Mouse (Mus musculus) left cerebral cortex, postnatal 10 days (tissue): ENCODE results near the gene Hook1. TPM values are rescaled to one million over a fixed set of nuclear protein-coding genes. Genes with fewer than 3 reads are reported as not detected.
A peak's percentile ranks its signal among the peaks of the same experiment; 100 is the strongest.
"Not testable (repeated sequence)": the region's sequence is repeated elsewhere in the genome, so short reads cannot be mapped to it uniquely, and the experiment has no call there.

ENCODE experiments used
- DNase-seq, 2 experiments: peaks; one replicate each; pipeline ENCODE4 v3.0.0; 2021 to 2022; ENCODE audit warnings: low spot score in 2 of 2, mixed read lengths in 1 of 2; ENCODE audit errors: extremely low spot score in 1 of 2
- intact Hi-C: fragments of 180-260 bp; cut with DNase I; formaldehyde crosslinking; loops from one replicate; pipeline ENCODE4 v1.15.1; 2025
- total RNA-seq, 2 experiments: library from RNA; stranded (reverse); gene quantifications; 2 replicates each; pipeline ENCODE4 v1.2.3; 2021

Hook1 gene
- 10 to 100 TPM; 63.1 to 68.3 TPM for total RNA-seq

DNA sequence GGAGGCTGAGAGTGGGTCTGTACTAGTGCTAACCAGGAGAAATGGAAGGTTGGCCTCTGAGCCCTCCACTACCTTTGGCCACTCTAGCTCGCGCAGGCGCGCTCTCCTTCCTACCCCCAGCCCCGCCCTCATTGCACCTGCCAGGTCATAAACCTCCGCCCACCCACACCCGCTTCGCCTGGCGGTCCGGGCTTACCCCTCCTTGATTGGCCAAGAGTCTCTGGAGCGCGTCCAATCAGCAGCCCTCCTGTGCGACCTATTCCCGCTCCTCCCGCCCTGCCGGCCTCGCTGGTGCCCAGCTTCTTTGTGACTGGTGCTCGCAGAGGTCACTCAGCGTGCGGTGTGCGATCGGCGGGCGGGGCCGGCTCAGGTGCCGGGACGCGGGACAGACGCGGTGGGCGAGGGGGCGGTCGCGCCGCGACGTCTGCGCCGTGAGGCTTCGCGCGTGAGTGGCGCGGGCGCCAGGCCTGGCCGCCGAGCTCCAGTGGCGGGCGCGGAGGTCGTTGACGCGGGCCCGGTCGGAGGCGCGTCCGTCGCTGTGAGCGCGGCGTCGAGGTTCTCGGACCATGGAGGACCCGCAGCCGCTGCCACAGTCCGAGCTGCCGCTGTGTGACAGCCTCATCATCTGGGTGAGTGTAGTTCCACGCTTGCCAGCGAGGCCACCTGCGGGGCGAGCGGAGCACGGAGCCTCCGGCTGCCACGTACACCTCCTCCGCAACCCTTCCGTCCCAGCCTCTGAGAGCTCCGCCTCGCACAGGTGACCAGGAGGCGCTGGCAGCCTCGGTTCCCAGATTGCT lies at the start of gene Hook1:
TSS of gene Hook1 (plus strand) at position 313 of the 797 bp plus-strand sequence.
- DNase-seq, result peak; percentile 91 to 95
- intact Hi-C loops, result no loop called here

DNA sequence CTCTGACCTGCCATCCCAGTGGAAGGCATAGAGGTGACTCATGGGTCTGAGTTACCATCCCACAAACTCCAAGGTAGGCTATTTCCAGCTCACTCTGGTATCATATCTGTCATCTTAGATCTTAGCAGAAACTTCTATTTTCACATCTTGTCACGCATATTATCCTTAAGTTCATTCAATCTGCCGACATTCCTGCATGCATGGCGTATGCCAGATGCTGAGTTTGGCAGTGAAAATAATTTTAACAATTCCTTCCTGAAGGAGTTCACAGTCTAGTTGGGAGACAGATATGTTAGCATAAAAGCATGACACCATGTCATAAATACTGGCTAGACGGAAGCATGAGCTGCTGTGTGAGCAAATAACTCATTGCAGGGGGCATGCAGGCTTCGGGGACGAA lies 49.3 kb upstream of the Hook1 start:
- DNase-seq, result no peak
- intact Hi-C loops, result no loop called here

DNA sequence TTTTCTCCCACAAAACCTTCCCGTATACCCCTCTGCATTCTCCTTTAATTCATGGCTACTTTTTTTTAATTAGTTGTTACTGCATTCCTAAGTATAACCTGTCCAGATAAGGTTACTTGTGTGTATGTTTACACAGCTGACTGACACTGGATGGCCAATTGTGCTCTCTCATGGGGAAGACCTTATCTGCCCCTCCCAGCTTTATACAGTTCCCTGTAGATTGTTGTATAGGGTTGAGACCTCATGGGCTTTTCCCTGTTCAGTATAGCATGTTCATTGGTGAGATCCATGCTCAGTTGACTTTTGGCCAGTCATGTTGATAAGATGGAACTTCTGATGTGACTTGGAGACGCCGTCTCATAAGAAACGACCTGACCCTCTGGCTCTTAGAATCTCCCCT lies 46.6 kb upstream of the Hook1 start:
- intact Hi-C loops, result no loop called here
- no peak for DNase-seq

DNA sequence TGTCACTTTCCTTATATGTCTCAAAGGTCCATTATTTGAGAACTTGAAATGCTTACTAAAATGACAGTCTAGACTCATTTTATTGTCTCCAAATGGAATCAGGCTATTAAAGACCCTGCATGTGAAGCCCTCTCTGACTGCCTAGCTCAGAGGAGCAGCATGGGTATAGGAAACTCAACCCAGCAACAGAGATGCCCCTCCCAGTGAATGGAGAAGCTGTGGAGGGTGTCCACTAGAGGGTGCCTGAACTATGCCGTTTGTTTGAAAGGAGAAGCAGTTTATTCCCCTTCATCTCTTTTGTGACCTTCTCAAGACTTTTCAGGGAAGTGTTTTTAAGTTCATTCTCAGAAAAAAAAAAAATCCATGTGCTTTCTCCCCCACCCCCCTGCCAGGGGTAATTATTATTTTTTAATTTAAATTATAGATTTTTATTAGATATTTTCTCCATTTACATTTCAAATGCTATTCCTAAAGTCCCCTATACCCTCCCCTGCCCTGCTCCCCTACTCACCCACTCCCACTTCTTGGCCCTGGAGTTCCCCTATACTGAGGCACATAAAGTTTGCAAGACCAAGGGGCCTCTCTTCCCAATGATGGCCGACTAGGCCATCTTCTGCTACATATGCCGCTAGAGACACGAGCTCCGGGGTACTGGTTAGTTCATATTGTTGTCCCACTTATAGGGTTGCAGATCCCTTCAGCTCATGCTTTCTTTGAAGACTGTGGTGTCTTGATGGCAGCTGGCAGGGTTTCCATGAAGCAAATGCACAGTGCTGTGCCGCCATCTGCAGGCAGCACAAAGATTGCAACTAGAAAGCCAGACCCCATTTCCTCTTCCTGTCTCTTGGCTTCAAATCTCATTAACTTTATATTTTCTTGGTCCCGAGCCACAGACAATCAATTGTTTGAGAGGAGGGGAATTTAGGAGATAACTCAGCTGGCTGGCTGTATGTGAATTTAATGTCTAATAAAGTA lies 42.5 kb upstream of the Hook1 start:
- peak; percentile 69 to 75 for DNase-seq
- intact Hi-C loops, result loop anchor here (2.0 kb wide), 1 partner anchor 916 kb away; no protein-coding TSS in a partner anchor

DNA sequence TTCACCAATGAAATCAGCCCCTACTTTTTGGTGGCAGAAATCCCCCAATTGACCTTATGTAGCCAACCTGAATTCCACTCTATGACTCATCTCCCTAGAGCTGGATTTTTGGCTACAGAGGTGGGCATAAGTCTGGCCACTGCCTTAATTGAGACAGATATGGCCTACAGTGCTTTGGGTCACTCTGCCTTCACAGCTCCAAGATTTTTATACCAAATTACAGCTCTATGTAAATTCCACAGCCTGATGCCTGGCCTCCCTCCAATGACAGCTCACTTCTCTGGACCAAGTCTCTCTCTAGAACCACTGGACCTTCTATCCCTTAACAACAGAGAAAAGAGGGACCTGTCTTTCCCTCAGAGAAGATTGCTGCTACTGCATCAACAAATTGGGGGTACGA lies 38.2 kb upstream of the Hook1 start:
- no peak for DNase-seq
- intact Hi-C loops, result no loop called here

DNA sequence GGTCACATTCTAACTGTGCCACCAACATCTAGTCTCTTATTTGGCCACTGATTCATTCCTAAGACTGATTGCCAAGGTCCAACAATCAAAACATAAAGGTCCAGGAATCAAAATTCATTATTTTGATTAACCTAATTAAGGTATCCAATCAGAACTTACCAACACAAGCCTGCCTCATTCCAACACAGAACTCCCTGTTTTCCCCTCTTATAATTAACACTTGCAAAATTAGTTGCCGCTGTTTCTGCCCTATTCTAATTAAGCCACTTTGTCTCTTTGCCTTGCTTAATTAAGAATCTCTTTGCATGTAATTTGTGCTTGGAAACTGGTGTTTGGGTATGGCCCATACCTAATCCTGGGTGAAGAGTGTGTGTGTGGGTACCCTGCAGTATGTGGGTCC lies 37.1 kb upstream of the Hook1 start:
- no peak for DNase-seq
- intact Hi-C loops, result no loop called here

DNA sequence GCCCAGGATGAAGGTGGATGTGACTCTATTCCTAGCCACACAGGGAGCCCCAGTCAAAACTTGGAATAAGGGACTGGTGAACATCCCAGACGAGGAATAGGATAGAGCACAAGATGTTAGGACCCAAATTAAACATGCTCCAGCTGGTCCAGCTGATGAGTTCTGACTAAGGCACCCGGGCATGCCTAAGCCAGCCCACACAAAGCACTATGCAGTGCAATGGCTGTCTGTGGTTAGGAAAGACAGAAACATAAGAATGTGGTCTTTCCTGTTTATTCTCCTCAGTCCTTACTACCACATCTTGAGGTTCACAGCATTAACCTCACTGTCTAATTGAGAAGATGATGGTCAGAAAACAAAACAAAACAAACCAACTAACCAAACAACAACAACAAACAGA lies 35.7 kb upstream of the Hook1 start:
- intact Hi-C loops, result no loop called here
- DNase-seq, result no peak

DNA sequence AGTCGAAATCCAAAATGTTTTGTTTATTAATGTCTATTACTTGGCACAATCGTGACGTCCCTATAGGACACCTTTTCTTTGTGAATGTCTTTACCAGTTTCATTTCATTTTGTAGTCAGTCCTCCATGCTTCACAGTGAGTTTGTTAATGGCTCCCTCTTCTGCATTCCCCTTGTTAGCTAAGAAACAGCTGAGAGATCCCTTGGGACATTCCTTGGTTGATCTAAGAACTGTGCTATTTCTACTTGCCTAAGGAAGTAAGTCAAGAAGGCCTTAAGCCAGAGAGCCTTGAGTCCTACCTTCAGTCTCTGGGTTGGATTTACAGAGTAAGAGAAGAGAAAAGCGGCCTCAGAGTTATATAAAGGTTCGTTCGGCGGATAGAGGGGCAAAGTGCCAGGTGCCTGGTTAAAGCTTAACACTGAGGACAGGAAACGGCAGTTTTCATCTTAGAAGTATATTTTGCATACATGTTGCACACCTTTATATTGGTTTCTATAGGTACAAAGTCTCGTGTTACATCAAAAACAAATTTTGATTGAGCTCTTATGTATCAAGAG lies 33.2 kb upstream of the Hook1 start:
- no peak for DNase-seq
- intact Hi-C loops, result no loop called here

DNA sequence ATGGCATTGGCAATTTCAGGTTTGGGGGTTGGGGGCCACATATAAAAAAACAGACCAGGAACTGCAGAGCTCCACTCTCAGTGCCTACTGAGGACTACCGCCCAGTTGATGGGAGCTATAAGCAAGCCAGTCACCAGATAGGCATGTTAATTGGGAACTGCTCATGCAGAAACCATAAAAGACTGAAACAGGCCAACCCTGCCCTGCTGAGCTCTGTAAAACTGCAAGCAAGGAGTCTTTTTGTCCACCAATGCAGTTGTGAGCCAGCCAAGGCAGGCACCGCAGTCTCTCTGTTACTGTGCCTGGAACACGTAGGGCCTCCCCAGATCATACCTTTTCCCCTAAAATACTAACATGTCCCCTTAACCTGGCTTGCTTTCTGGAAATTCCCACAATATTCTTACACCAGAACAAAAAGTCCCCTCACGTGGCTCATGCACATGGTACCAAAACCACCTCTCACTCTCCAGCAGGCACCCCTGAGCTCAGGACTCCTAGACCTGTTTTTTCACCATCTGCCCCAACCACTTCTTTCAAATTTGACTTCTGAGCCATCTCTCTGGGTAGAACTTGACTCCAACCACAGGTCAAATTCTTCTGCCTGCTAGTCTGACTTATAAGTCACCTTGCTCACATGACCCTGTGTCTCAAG lies 32.5 kb upstream of the Hook1 start:
- no peak for DNase-seq
- intact Hi-C loops, result no loop called here

DNA sequence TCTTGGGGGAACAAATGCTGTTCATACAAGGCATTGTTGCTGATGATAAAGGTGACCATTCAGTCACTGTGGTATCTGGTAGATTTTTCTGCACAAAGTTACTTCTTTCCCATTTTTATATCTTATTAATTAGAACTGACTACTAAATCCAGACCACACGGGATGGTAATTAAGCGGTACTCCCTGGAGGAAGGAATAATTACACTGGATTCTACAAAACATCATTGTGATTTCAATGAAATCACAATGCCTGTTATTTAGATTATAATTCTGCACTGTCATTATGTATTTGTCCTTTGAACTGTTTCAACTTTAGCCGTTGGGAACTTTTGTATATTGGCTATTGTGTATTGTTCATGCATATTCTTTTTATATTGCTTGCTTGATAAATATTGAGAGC lies 28.3 kb upstream of the Hook1 start:
- no peak for DNase-seq
- intact Hi-C loops, result no loop called here

DNA sequence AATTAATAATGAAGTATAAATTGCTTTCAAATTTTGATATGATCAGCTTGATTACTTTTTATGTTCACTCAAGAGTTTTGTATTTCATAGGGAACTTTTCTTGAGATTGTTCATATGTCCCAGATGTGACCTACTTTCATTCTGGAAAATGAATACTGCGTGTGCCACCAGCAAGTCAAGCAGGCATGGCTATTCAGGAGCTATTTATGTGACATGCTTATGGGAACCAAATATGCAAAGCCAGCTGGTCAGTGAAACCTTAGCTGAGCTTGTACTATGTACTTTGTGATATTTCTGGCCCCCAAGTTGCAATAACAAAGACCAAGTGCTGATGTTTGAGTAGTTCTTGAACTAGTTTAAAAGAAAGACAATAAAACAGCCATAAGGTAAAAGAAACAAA lies 19.1 kb upstream of the Hook1 start:
- no peak for DNase-seq
- intact Hi-C loops, result no loop called here

DNA sequence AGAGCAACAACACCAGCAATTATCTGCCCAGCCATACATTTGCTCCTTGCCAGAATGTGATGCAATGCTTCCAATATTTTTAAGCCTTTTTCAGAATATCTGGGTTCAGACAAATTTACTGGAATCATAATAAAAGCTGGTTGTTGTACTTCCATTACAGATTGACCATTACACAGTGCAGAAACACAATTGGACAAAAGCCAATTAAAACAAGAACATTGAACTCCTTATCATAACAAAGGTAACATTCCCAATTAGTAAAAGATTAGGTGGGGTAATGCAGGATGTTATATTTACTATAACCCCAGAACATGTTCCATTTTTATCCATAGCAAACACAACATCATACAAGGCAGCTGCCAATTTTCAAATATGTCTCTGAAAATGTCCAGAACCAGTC lies 13.7 kb upstream of the Hook1 start:
- DNase-seq, result no peak
- intact Hi-C loops, result no loop called here

DNA sequence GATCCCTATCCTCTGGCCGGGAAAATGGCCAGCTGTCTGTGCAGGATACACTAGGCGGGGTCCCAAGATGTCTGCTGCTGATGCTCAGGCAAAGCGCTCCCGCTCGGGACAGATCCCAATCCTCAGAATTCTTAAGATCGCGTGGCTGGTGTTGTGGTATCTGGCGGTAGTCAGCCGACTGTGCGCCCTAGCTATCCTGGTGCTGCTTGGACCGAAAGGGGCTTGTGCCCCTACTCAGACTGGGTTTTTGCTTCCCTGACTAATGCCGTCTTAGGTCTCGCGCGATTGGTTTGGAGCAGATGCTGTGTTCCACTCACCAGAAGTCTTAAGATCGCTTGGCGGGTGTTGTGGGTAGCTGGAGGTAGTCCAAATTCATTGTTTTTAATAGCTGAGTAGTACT lies 15.2 kb downstream of the Hook1 start:
- intact Hi-C loops, DNase-seq: not testable (repeated sequence)

DNA sequence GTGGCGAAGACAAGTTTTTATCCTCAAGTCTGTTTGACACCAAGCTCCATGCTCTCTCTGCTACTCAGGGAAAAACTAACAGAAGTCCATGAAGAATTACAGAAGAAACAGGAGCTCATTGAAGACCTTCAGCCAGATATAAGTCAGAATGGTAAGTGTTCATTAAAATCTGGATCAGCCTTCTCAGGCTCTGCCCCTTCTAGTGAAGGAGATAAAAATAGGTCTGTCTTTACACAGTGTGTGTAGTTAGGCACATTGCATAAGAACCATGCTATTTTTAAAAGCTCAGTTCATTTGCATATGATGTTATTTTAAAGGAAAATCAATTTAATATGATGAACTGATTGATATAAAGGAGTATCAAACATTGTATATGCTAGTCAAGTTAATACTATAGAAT lies 49.8 kb downstream of the Hook1 start:
- no peak for DNase-seq
- intact Hi-C loops, result loop anchor here (10.0 kb wide), 1 partner anchor 1062 kb away; no protein-coding TSS in a partner anchor

DNA sequence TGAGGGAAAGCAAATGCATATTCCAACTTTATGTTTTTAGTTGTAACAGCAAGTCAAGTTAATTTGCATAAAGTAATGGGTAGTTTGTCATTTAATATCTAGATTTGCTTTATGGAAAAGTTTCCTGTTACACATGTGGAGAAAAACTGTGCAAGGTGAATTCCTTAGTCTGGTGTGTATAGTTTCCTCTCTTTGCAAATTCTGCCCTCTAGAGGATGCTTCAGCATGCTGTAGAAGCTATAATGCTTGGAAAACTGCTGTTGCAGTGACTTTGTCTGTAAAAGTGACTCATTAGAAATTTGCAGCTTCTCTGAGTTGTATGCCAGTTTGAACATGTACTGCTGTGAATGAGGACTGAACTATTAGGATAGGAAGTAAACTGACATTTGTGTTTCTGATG lies 55.8 kb downstream of the Hook1 start:
- intact Hi-C loops, result no loop called here
- DNase-seq, result no peak

DNA sequence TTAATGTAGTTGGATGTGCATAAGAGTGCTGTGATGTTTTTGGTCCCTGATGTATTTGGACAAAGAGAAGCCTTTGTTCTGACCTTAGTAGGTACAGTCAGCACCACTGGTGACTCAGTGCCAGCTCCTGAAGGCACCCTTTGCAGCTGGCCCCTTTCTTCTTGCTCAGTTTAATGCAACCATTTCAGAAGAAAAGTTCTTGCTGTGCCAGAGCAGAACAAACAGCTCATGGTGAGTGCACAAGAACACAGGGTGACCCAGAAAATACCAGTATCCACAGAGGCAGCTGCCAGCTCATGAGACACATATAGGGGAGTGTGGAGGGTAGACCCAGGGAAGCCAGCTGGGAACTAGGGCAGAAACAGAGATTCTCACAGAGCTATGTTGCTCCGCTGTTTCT lies 61.4 kb downstream of the Hook1 start:
- peak; percentile 23 to 63 for DNase-seq
- intact Hi-C loops, result no loop called here

DNA sequence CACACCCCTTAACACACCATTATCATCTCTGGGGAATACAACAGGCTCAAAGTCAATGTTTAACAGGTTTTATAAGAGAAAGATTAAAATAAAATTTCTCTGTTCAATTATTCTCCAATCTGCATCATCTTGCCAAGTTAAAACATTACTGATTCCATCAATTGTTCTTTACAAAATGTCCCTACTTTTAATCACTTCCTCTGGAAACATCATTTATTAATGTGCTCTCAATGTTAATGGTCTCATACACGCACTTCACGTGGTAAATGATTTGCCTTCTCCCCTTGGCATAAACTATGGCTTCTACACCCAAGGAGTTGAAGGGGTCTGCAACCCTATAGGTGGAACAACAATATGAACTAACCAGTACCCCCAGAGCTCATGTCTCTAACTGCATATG lies 93.1 kb downstream of the Hook1 start:
- DNase-seq, result no peak
- intact Hi-C loops, result no loop called here

DNA sequence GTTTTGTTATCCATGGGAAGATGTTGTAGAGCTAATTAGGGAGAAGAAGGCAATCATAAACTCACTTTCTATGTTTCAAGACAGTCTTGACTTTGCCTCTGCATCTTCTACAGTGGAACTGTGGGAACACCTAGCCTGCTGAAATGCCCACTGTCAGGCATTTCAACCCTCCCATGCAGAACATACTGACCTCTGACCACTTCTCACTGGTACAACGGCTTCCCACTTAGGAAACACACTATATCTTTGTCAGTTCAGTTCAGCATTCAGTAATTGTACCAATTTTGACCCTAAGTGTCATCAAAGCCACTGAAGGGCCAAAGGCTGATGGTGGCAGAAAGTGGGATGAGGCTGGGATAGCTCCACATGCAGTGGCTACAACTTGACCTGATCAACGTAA lies 95.0 kb downstream of the Hook1 start:
- intact Hi-C loops, result no loop called here
- no peak for DNase-seq
